Mouse (Mus musculus): Measurements from ENCODE around the gene Pdgfra. TPM values are rescaled to one million over a fixed set of nuclear protein-coding genes. Genes with fewer than 3 reads are reported as not detected.

The Pdgfra gene
- polyA plus RNA-seq, 1 experiment, result 1.8 TPM

- no peaks in the 10 kb centered on the region for H3K36me3 ChIP-seq (ENCODE audit: control insufficient read depth, insufficient read depth)
These were observed 32.0 kb downstream of the Pdgfra start for GRCm38 (mm10) chr5:75184112-75184511.

GRCm38 (mm10) chr5:75184693-75185235, 32.7 kb downstream of the Pdgfra start:
- Histone ChIP-seq H3ac (ENCODE audit: control insufficient read depth, insufficient read length, low read depth) (no peak overlapping the region), H3K79me3 (ENCODE audit: low read depth) (no peaks in the 10 kb centered on the region), H3K27me3 (ENCODE audit: control insufficient read depth, insufficient read depth, insufficient read length) (no peaks in the 10 kb centered on the region), H3K79me2 (ENCODE audit: control insufficient read depth, insufficient read depth) (no peaks in the 10 kb centered on the region), H3K4me3 (ENCODE audit: insufficient read depth, poor library complexity, severe bottlenecking) (no peak overlapping the region), H3K36me3 (ENCODE audit: control insufficient read depth, insufficient read depth) (no peaks in the 10 kb centered on the region)
- TF ChIP-seq CEBPB (IDR thresholded peaks at IDR 0.05; ENCODE audit: low read depth) (no peak), MAX (IDR thresholded peaks at IDR 0.05) (no peak), FOSL1 (IDR thresholded peaks at IDR 0.05; ENCODE audit: insufficient read depth, low read length, poor library complexity, severe bottlenecking) (no peak), MYOD1 (IDR thresholded peaks at IDR 0.05; ENCODE audit: control insufficient read depth, insufficient read length, low read depth) (no peak), MYOG (IDR thresholded peaks at IDR 0.05; ENCODE audit: control insufficient read depth, extremely low read depth, insufficient read length) (no peak), USF1 (IDR thresholded peaks at IDR 0.05; ENCODE audit: low read depth) (no peak)

More at GRCm38 (mm10) chr5:75184112-75184511, 32.0 kb downstream of the Pdgfra start:
- Histone ChIP-seq H3K27me3 (ENCODE audit: control insufficient read depth, insufficient read depth, insufficient read length) (no peaks in the 10 kb centered on the region), H3K4me3 (ENCODE audit: insufficient read depth, poor library complexity, severe bottlenecking) (no peak overlapping the region), H3K79me2 (ENCODE audit: control insufficient read depth, insufficient read depth) (no peaks in the 10 kb centered on the region), H3K79me3 (ENCODE audit: low read depth) (no peaks in the 10 kb centered on the region), H3ac (ENCODE audit: control insufficient read depth, insufficient read length, low read depth) (no peak overlapping the region)
- no peak for TF ChIP-seq MYOD1 (IDR thresholded peaks at IDR 0.05; ENCODE audit: control insufficient read depth, insufficient read length, low read depth)
- no peak for TF ChIP-seq USF1 (IDR thresholded peaks at IDR 0.05; ENCODE audit: low read depth)
- TF ChIP-seq CEBPB (IDR thresholded peaks at IDR 0.05; ENCODE audit: low read depth), result no peak
- no peak for TF ChIP-seq MYOG (IDR thresholded peaks at IDR 0.05; ENCODE audit: control insufficient read depth, extremely low read depth, insufficient read length)
- TF ChIP-seq FOSL1 (IDR thresholded peaks at IDR 0.05; ENCODE audit: insufficient read depth, low read length, poor library complexity, severe bottlenecking), result no peak
- TF ChIP-seq MAX (IDR thresholded peaks at IDR 0.05), result no peak
- TF ChIP-seq CTCF (IDR thresholded peaks at IDR 0.05; ENCODE audit: control insufficient read depth, insufficient read depth, insufficient read length), result no peak

GRCm38 (mm10) chr5:75185584-75185983, 33.5 kb downstream of the Pdgfra start:
- Histone ChIP-seq H3K27me3 (ENCODE audit: control insufficient read depth, insufficient read depth, insufficient read length) (no peaks in the 10 kb centered on the region), H3K79me2 (ENCODE audit: control insufficient read depth, insufficient read depth) (no peaks in the 10 kb centered on the region), H3K36me3 (ENCODE audit: control insufficient read depth, insufficient read depth) (no peaks in the 10 kb centered on the region), H3K4me3 (ENCODE audit: insufficient read depth, poor library complexity, severe bottlenecking) (no peak overlapping the region), H3ac (ENCODE audit: control insufficient read depth, insufficient read length, low read depth) (no peak overlapping the region), H3K79me3 (ENCODE audit: low read depth) (no peaks in the 10 kb centered on the region)
- no peak for TF ChIP-seq CEBPB (IDR thresholded peaks at IDR 0.05; ENCODE audit: low read depth)
- TF ChIP-seq MYOG (IDR thresholded peaks at IDR 0.05; ENCODE audit: control insufficient read depth, extremely low read depth, insufficient read length), result no peak
- no peak for TF ChIP-seq FOSL1 (IDR thresholded peaks at IDR 0.05; ENCODE audit: insufficient read depth, low read length, poor library complexity, severe bottlenecking)
- TF ChIP-seq MAX (IDR thresholded peaks at IDR 0.05), result no peak
- TF ChIP-seq USF1 (IDR thresholded peaks at IDR 0.05; ENCODE audit: low read depth), result no peak
- no peak for TF ChIP-seq CTCF (IDR thresholded peaks at IDR 0.05; ENCODE audit: control insufficient read depth, insufficient read depth, insufficient read length)
- no peak for TF ChIP-seq MYOD1 (IDR thresholded peaks at IDR 0.05; ENCODE audit: control insufficient read depth, insufficient read length, low read depth)

GRCm38 (mm10) chr5:75189319-75189987, 37.4 kb downstream of the Pdgfra start:
- no peak overlapping the region for H3K4me3 ChIP-seq (ENCODE audit: insufficient read depth, poor library complexity, severe bottlenecking)
- TF ChIP-seq FOSL1 (IDR thresholded peaks at IDR 0.05; ENCODE audit: insufficient read depth, low read length, poor library complexity, severe bottlenecking), result no peak
- no peak for TF ChIP-seq USF1 (IDR thresholded peaks at IDR 0.05; ENCODE audit: low read depth)
- TF ChIP-seq MYOG (IDR thresholded peaks at IDR 0.05; ENCODE audit: control insufficient read depth, extremely low read depth, insufficient read length), result no peak
- TF ChIP-seq MAX (IDR thresholded peaks at IDR 0.05), result no peak
- TF ChIP-seq CEBPB (IDR thresholded peaks at IDR 0.05; ENCODE audit: low read depth), result no peak
- no peaks in the 10 kb centered on the region for H3K79me2 ChIP-seq (ENCODE audit: control insufficient read depth, insufficient read depth)
- H3K36me3 ChIP-seq (ENCODE audit: control insufficient read depth, insufficient read depth), result no peaks in the 10 kb centered on the region
- H3K79me3 ChIP-seq (ENCODE audit: low read depth), result no peaks in the 10 kb centered on the region
- H3ac ChIP-seq (ENCODE audit: control insufficient read depth, insufficient read length, low read depth), result no peak overlapping the region
- no peaks in the 10 kb centered on the region for H3K27me3 ChIP-seq (ENCODE audit: control insufficient read depth, insufficient read depth, insufficient read length)

- no peaks in the 10 kb centered on the region for H3K36me3 ChIP-seq (ENCODE audit: control insufficient read depth, insufficient read depth)
- TF ChIP-seq MYOG (IDR thresholded peaks at IDR 0.05; ENCODE audit: control insufficient read depth, extremely low read depth, insufficient read length) (no peak), FOSL1 (IDR thresholded peaks at IDR 0.05; ENCODE audit: insufficient read depth, low read length, poor library complexity, severe bottlenecking) (no peak), MYOD1 (IDR thresholded peaks at IDR 0.05; ENCODE audit: control insufficient read depth, insufficient read length, low read depth) (no peak), MAX (IDR thresholded peaks at IDR 0.05) (no peak), CEBPB (IDR thresholded peaks at IDR 0.05; ENCODE audit: low read depth) (no peak), USF1 (IDR thresholded peaks at IDR 0.05; ENCODE audit: low read depth) (no peak), CTCF (IDR thresholded peaks at IDR 0.05; ENCODE audit: control insufficient read depth, insufficient read depth, insufficient read length) (no peak)
These were observed 41.0 kb downstream of the Pdgfra start for GRCm38 (mm10) chr5:75193107-75193506.

More at GRCm38 (mm10) chr5:75193107-75193506, 41.0 kb downstream of the Pdgfra start:
- Histone ChIP-seq H3ac (ENCODE audit: control insufficient read depth, insufficient read length, low read depth) (no peak overlapping the region), H3K27me3 (ENCODE audit: control insufficient read depth, insufficient read depth, insufficient read length) (no peaks in the 10 kb centered on the region), H3K79me3 (ENCODE audit: low read depth) (no peaks in the 10 kb centered on the region), H3K79me2 (ENCODE audit: control insufficient read depth, insufficient read depth) (no peaks in the 10 kb centered on the region), H3K4me3 (ENCODE audit: insufficient read depth, poor library complexity, severe bottlenecking) (no peak overlapping the region)

Measured in C2C12 (cell line).